31 mouse cellular contexts compared by ENCODE assay signal in genomic region chr19:38195245-38195644, GRCm38 (mm10).
"Had no signal": no experiment of that assay in that cellular context is flagged by ENCODE, and none has a peak within 500 bp of the region (broad histone marks: within the 10 kb centered on the region; RNA-seq: fewer than 3 reads in every experiment).

No protein-coding gene starts in this region.

- H3K9me3 ChIP-seq: limb, embryonic 10.5 days; limb, embryonic 12.5 days; limb, embryonic 13.5 days; limb, embryonic 15.5 days; liver, embryonic 12.5 days; liver, embryonic 13.5 days; liver, embryonic 15.5 days; lung, embryonic 15.5 days; midbrain, embryonic 10.5 days; midbrain, embryonic 12.5 days; midbrain, embryonic 13.5 days; midbrain, embryonic 15.5 days had no signal

- ATAC-seq: liver, embryonic 12.5 days; liver, postnatal 0 days; lung, postnatal 0 days; midbrain, embryonic 13.5 days; midbrain, embryonic 15.5 days; midbrain, embryonic 16.5 days had no signal

- H3K4me1 ChIP-seq: limb, embryonic 10.5 days; limb, embryonic 12.5 days; limb, embryonic 13.5 days; limb, embryonic 15.5 days; liver, embryonic 12.5 days; liver, embryonic 13.5 days; liver, embryonic 15.5 days; lung, embryonic 15.5 days; megakaryocyte, embryonic 14.5 days; midbrain, embryonic 10.5 days; midbrain, embryonic 12.5 days; midbrain, embryonic 13.5 days; midbrain, embryonic 15.5 days had no signal

- H3K36me3 ChIP-seq: midbrain, embryonic 12.5 days had no signal

- H3K27me3 ChIP-seq: limb, embryonic 12.5 days; limb, embryonic 13.5 days; limb, embryonic 15.5 days; liver, embryonic 12.5 days; liver, embryonic 13.5 days; liver, embryonic 15.5 days; lung, embryonic 15.5 days; megakaryocyte, embryonic 14.5 days; midbrain, embryonic 12.5 days; midbrain, embryonic 13.5 days; midbrain, embryonic 15.5 days had no signal

- H3K27ac ChIP-seq: left cerebral cortex, adult 2 months; limb, embryonic 10.5 days; limb, embryonic 12.5 days; limb, embryonic 13.5 days; limb, embryonic 15.5 days; liver, embryonic 12.5 days; liver, embryonic 13.5 days; liver, embryonic 14.5 days; liver, embryonic 15.5 days; lung, embryonic 15.5 days; macrophage; midbrain, embryonic 10.5 days; midbrain, embryonic 12.5 days; midbrain, embryonic 13.5 days; midbrain, embryonic 15.5 days had no signal

- H3K9ac ChIP-seq: limb, embryonic 12.5 days; limb, embryonic 13.5 days; limb, embryonic 15.5 days; liver, embryonic 12.5 days; liver, embryonic 13.5 days; liver, embryonic 14.5 days; liver, embryonic 15.5 days; liver, postnatal 0 days; lung, embryonic 14.5 days; lung, embryonic 15.5 days; midbrain, embryonic 12.5 days; midbrain, embryonic 13.5 days; midbrain, embryonic 15.5 days had no signal

- H3K4me3 ChIP-seq: left cerebral cortex, adult 2 months; limb, embryonic 10.5 days; limb, embryonic 12.5 days; limb, embryonic 13.5 days; limb, embryonic 15.5 days; liver, embryonic 12.5 days; liver, embryonic 13.5 days; liver, embryonic 15.5 days; lung, embryonic 15.5 days; megakaryocyte, embryonic 14.5 days; midbrain, embryonic 10.5 days; midbrain, embryonic 12.5 days; midbrain, embryonic 13.5 days; midbrain, embryonic 15.5 days; myocyte had no signal

- H3K4me2 ChIP-seq: limb, embryonic 12.5 days; limb, embryonic 13.5 days; limb, embryonic 15.5 days; liver, embryonic 11.5 days; liver, embryonic 12.5 days; liver, embryonic 13.5 days; liver, embryonic 15.5 days; lung, embryonic 14.5 days; lung, embryonic 15.5 days; midbrain, embryonic 12.5 days; midbrain, embryonic 13.5 days; midbrain, embryonic 15.5 days had no signal

- DNase-seq: left cerebral cortex, postnatal 4 days; liver; liver, embryonic 13.5 days; liver, postnatal 0 days; lung, adult 18-20 months; lung, adult 2 months; lung, embryonic 14.5 days; lung, postnatal 10 days; lung, postnatal 14 days; lung, postnatal 36 days; lung, postnatal 4 days; midbrain, embryonic 14.5 days had no signal
